Mouse (Mus musculus) gastrocnemius, postnatal 36 days (tissue): ENCODE data around the gene Tmem189. TPM values are rescaled to one million over a fixed set of nuclear protein-coding genes. Genes with fewer than 3 reads are reported as not detected.
A peak's percentile ranks its signal among the peaks of the same experiment; 100 is the strongest.
"Not testable (repeated sequence)": the region's sequence is repeated elsewhere in the genome, so short reads cannot be mapped to it uniquely, and the experiment has no call there.

Source experiments
- DNase-seq, 2 experiments: peaks; one replicate each; pipeline ENCODE4 v3.0.0; 2022
- intact Hi-C: fragments of 180-260 bp; cut with DNase I; formaldehyde crosslinking; loops from one replicate; pipeline ENCODE4 v1.15.1; 2025
- total RNA-seq, 2 experiments: library from RNA; stranded (reverse); gene quantifications; 2 replicates each; pipeline ENCODE4 v1.2.3; 2021

Gene Tmem189
- total RNA-seq, 2 experiments from 2014 or later, result 14.9 to 15.6 TPM

DNA sequence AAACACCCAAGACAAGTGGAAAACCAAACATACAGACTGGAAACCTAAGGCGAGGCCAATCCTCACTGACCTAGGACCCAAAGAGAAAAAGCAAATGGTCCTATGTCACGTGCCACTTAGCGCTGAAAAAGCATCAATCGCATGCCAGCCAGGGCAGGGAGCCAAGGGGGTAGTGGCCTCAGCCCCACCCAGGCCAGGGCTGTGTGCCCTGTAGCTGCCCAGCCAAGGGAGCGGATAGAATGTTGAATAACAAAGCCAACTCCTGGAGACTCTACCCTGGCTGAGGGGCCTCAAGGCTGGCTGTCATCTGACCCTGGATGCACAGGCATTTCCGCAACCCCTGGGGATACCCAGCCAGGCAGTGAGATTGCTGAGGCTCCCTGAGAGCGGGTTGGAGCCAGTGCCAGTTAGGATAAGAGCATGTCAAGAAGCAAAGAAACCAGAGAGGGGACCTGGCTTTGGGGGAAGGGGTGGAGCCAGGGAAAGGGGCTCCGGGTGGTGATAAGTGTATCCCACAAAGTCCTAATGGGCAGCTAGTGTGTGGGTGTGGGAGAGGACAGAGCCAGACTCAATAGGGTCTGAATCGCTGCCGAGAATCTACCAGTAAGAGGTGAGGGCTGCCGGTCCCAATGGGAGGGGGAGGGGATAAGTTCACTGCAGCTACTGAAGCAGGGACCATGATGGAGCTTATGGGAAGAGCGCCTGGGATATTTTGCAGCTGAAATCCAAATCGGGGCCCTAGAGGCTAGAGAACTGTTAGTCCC, 29.6 kb downstream of the Tmem189 start:
- peak in 1 of 2 experiments; percentile 60 for DNase-seq
- intact Hi-C loops, result no loop called here

DNA sequence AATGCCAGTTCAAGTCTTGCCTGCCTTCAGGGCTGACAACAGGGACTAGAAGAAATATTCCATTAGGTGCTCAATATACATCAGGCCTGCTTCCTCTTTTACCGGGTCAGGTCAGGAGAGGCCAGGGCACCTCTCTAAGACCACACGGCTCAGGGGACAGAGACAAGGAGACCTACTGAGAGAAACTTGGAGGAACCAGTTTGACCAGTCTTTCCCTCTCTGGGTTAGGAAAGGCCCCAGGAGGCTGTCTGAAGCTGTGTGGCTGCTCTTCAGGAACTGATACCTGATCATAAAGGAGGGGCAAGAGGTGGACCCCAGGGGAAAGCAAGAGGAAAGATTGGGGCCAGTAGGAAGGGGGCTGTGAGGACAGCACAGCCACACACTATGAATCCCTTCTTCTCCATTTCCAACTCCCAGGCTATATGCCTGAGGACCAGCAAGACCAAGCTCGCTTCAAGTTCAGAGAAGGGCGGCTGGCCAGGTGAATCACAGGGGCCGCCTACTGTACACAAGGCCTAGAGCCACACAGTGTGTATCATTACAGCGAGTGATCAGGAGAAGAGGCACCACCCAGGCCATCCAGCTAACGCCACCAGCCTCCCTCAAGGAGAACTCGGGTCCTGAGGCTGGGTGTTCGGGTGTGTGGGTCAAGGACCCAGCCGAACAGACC, 30.3 kb downstream of the Tmem189 start:
- intact Hi-C loops, result no loop called here

DNA sequence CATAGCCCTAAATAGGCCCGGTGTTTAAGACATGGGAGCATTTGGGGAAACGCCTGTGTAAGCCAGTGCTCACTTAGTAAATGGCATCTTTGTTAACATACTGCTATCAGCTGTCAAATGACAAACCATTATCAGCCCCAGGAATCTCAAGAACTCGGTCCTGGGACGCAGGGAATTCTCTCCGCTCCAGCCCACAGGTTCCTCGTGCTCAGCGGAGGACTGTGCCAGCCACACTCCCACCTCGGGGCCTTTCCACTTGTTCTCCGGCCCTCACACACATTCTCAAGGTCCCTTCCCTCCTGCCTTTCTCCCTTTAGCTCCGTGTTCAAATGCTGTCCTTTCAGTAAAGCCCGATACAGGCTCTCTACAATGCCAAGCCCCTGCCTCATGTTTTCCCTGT, 30.9 kb downstream of the Tmem189 start:
- intact Hi-C loops, result no loop called here
- DNase-seq, result no peak

More for the DNA sequence above, 30.3 kb downstream of the Tmem189 start:
- no peak for DNase-seq

DNA sequence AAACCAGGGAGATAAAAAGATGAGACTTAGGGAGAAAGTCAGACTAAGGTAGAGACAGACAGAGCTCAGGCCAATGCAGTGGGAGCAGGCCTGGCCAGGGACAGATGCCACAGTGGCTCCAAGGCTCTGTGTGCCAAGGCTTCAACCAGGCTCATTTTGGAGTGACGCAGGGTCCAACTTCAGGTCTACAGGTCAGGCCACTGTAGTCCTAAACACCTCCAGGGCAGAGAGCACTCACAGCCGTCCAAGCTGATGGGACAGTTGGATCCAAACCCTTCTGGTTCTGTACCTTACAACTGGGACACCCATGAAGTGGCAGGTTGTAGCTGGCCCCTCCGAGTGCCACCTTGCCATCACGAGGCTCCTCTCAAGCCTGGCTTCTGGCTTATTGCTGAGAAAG, 31.6 kb downstream of the Tmem189 start:
- no peak for DNase-seq
- intact Hi-C loops, result no loop called here

DNA sequence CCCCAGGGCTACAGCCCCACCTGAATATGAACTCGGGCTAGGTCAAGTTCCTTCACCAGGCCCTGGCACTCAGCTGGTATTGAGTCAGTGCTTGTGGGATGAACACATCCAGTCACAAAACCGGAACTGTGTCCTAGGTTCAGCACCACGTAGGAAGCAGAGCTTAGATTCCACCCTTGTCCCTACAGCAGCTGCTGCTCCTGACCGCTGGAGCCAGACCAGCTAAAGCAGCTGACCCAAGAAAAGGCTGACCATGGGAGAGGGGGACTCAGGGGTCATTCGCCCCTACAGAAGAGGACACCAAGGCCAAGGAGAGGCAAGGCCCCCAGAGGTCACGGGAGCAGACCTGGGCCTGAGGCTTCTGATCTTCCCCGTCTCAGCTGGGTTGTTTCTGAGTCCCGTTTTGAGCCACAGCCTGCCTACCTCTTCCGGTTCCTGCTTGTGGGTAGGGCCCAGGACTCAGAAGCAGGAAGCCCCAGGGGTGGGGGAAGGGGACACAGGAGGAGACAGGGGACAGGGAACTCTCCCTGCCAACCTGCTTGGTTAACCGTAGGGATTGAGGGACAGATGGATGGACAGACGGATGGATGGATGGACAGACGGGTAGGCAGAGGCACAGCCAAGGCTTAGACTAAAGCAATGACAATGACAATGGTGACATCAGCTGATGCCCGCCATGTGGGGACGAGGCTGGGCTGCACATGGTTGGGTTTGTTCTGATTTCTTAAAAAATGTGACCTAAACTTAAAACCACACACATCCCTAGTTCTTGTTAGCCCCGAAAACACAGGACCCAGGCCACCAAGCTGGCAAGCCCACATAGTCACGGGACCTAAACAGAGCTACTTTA, 32.8 kb downstream of the Tmem189 start:
- DNase-seq, result no peak
- intact Hi-C loops, result no loop called here

DNA sequence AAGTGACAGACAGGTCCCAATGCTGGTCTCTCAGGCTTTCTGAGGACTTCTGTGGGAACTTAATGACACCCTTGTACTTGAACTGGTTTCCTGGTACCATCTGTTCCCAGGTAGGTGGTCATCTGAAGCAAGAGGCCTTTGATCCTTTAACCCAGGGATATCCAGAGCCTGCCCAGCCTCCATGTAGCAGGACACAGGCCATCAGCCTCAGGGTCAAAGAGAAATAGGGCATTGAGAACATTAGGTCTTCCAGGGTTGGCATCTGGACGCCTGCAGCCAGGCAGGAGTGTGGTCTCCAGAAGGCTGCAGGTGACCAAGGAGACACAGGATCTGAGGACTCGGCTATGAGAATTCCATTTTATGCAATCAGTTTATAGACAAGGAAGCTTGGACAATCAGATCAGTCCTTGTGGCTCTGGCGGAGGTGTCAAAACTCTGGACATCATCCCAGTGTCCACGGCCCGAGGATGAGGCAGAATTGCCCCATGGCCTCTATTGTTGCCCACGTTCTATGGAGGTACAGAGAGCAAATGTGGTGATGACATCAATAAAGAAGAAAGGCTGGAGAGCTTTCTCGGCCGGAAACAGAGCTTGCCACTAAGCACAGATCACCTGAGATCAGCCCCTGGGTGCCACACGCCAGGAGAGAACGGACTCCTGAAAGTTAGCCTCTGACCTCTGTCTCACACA, 34.6 kb downstream of the Tmem189 start:
- intact Hi-C loops, result no loop called here
- no peak for DNase-seq

DNA sequence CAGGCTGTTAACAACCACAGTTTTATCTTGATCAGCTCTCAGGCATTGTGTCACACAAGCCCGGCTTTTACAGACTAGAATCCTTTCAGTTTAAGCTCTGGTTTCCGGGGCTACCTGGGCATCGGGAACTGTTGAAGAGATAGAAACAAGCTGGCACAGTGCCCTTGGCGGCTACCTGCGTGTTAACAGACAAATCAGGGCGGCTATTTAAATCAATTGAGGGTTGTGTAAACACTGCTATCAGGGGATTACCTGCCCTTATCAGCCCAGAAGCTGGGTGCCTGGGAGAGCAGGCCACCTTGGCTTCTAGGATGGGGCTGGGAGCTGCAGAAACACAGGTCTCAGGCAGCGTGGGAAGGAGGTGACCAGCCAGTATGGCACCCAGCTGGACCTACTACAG, 36.9 kb downstream of the Tmem189 start:
- DNase-seq, result no peak
- intact Hi-C loops, result no loop called here

DNA sequence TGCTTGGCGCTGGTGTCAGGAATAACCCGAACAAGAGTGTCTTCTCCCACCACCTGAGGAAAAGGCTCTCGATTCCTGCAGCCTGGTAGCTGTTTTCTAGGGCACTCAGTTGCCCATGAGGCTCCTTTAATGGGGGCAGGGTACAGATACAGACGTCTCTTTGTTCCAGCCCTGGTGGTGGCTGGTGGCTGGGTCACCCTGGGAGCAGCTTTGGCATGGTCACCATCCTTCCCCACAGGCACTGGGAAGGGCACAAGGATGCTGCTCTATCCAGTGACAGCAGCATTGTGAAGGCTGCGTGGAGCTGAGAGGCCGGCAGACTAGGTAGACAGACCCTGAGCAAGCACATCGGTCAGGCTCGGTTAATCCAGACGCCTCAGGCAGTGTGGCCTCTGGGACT, 38.0 kb downstream of the Tmem189 start:
- no peak for DNase-seq
- intact Hi-C loops, result no loop called here

DNA sequence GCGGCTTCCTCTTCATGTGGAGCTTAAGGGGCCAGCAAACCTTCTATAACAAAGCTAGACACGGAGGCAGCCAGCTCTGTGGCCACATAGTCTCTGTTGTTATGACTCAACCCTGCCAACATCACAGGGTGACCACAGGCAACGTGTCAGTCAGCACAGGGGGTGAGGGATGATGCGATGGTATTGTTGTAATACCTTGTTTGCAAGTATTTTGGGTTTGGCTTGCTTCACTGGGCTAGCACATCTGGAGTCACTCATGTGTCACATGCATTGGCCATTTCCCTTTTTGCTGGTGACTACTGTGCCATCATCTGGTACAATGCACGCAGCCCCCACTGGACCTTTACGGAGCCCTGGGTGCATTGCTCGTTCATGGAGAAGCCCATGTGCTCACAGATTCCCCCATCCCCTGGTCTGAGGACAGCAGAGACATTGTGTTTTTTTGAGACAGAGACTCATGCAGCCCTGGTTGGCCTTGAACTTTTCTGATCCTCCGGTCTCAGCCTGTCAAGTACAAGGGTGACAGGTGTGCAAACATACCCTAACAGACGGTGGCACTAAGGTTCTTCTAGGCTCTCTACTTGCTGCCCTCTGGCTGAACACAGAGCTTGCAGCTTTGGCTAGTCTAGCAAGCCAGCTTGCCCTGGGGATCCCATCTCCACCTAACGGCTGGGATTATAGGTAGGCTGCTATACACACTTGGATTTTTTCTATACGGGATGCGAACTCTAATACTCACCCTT, 40.2 kb downstream of the Tmem189 start:
- no peak for DNase-seq
- intact Hi-C loops, result no loop called here

DNA sequence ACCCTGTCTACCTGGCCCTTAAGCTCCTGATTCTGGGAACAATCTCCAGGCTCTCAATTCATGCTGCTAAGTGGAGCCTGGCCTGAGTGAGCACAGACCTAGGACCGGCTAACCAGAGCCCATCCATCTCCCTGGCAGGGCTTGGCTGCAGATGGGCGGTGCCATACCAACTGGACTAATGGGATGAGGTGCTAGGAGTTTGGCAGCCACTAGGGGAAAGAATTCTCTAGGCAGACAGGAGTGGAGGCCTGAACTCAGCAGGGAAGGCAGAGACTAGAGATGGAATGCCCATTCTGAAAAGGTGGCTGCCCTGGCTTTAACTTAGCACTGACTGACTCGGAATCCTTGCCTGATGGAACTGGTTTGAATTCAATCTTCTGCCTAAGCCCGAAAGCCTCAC, 43.2 kb downstream of the Tmem189 start:
- intact Hi-C loops, result no loop called here

DNA sequence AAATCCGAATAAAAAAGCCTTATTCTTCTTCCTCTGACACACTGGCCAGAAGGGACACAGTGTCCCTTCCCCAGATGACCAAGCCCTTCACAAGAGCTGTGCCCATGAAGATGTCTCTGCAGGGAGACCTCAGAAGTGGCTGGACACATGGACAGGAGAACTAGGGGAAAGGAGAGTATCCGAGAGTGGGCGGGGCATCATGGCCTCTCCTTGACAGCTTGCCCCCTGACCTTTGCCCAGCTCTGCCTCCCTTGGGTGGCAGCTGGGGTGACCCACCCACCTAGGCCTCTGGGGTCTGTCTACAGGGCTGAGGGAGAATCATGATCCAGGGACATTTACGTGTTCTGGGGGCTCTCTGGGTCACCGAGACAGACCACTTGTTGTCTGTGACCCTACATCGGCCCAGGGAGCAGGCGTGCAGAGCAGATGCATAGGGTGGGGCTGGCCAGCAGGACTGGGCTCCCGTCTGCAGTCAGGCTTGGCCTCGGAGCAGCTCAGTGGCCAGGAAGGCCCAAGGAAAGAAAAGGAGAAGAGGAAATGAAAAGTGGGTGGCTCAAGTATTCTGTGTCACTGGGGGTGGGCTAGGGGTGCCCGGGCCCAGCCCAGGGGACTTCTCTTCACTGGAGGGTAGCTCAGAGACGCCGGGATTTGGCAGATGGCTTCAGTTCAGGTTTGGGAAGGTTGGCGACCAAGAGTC, 46.1 kb downstream of the Tmem189 start:
- intact Hi-C loops, DNase-seq: not testable (repeated sequence)

More for the DNA sequence above, 43.2 kb downstream of the Tmem189 start:
- DNase-seq, result no peak

DNA sequence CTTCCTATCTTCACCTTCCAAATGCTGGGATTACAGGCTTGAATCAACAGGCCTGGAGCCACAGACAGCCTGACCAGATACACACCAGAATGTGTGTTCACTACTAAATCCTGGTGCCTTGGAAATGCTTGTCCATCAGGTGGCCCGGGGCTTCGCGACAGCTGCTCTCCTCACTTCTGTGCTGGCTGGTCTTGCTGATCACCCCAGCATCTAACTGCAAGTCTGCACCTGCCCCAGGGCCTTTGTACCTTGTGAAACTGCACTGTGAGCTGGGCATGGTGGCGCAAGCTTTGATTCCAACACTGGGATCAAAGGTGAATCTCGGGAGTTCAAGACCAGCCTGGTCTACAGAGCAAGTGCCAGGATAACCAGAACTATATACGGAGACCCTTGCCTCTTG, 47.5 kb downstream of the Tmem189 start:
- no peak for DNase-seq
- intact Hi-C loops, result no loop called here

DNA sequence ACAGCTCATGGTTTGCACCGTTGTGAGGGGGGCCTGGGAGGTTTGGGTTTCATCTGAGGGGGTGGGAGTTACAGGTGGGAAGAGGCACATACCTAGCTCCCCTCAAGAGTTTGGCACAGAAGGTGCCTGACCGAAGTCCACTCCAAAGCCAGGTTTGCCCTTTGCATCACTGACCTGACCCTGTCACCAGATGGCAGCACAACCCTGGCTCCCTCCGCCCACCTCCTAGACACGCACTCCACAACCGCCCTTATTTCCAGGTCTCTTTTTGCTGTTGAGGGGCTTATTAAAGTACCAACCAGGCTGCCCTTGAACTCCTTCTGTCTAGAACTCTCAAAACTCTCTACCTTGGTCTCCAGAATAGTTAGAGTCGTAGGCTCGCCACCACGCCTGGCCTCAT, 48.3 kb downstream of the Tmem189 start:
- DNase-seq, result peak; percentile 51 to 53
- intact Hi-C loops, result loop anchor here (1.0 kb wide), 2 partner anchors 36 to 254 kb away; no protein-coding TSS in a partner anchor

DNA sequence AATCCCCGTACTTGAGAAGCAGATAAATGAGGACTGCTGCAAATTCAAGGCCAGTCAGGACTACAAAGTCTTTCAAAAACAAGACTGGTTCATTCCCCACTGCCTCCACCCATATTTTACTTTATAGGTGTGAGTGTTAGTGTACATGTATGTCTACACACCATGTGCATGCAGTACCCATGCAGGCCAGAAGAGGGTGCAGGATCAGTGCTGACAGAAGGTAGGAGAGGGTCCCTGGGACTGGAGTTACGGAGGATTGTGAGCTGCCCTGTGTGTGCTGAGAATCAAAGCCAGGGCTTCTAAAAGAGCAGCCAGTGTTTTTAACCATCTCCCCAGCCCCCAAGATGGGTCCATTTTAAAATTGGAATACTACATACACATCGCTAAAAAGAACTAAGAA, 49.3 kb downstream of the Tmem189 start:
- intact Hi-C loops, result loop anchor here (1.0 kb wide), 1 partner anchor 40 kb away; no protein-coding TSS in a partner anchor

DNA sequence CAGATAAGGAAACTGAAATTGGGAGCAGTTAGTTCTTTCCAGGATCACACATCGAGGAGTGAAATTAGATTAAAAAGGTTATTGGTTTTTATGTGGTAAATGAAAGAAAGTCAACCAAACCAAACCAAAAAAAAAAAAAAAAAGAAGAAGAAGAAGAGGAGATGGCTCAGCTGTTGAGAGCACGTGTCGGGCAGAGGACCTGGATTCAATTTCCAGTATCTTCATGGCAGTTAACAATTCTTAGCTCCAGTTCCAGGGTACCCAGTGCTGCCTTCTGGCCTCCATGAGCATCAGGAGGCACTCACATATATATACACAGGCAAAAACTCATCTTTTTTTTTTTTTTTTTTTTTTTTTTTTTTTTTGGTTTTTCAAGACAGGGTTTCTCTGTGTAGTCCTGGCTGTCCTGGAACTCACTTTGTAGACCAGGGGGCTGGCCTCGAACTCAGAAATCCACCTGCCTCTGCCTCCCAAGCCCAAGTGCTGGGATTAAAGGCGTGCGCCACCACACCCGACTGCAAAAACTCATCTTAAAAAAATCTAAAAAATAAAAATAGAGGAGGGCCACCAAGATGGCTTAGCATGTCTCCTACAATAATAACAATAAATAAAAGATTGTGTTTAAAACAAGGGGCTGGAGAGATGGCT, 54.6 kb downstream of the Tmem189 start:
- intact Hi-C loops, result no loop called here
- no peak for DNase-seq

More for the DNA sequence above, 49.3 kb downstream of the Tmem189 start:
- DNase-seq, result no peak

DNA sequence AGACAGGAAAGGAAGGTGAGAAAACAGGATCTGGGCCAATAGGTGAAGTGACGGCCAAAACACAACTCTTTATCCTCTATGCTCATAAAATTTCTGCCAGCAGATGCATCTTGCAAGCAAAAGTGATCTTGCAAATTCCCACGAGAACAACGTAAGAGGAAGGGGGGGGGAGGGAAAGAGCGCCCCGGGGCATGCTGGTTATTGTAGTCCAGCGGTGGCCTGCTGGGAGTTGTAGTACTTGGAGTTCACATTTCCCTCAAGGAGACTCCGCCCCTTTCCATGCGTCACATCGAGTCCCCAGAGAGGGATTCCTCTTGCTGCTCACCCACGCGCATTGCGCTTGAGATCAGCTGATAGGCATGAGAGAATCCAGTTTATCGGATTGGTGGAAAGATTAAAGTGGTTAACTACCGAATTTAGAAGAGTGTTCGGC, 55.3 kb downstream of the Tmem189 start:
- peak; percentile 94 to 95 for DNase-seq
- intact Hi-C loops, result no loop called here

DNA sequence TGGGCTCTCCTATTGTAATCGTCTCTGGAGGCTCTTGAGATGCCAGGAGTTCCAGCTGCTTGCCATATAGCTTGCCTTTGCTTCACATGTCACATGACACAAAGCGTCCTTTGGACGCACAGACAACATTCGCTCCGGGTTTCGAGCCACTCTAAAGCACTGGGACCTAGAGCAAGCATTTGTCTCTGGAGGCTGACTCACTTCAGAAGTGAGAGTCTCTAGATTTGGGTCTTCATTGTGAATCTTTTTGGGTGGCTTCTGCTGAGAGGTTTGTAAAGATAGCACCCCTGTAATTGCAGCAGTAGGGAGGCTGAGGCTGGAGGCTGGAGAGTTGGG, 56.1 kb downstream of the Tmem189 start:
- DNase-seq, result no peak
- intact Hi-C loops, result no loop called here

DNA sequence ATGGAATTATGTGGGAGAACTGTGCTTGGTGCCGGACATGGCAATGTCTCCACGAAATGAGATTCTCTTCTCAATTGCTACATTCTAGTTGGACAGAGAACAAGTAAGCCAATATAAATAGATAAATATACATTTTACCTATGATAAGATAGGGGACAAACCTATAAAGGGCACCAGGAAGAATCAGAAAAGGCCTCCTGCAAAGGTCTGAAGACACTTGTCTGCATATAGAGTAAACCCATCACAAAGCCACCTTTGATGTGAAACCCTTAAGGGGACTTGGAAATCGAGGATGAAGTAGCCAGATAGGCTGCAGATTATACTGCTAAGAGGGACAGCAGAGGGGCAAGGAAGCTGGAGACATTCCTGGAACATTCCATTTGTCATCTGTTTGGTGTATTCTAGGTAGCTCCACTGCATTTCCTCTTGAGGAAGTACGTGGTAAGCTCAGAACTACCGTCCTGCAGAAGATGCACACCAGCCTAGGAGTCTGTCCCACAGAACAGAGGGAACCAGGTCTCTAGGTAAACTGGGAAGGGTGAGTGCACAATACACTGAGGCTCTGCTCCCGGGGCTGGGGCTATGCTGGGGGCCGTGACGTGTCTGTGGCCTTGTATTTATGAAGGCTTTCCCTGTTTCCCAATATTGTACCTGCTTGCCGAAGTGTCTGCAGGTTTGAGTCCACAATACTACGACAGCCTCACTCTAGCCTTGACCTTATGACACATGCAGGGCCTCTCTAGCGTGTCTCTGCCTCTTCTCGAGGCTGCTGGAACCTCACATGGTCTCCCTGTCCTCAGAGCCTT, 56.7 kb downstream of the Tmem189 start:
- intact Hi-C loops, result no loop called here
- DNase-seq, result no peak
